Mouse (Mus musculus): ENCODE measurements around the gene Haus2. TPM values are rescaled to one million over a fixed set of nuclear protein-coding genes. Genes with fewer than 3 reads are reported as not detected.

Gene Haus2
- polyA plus RNA-seq, 1 experiment from 2014 or later: 21.9 TPM

DNA sequence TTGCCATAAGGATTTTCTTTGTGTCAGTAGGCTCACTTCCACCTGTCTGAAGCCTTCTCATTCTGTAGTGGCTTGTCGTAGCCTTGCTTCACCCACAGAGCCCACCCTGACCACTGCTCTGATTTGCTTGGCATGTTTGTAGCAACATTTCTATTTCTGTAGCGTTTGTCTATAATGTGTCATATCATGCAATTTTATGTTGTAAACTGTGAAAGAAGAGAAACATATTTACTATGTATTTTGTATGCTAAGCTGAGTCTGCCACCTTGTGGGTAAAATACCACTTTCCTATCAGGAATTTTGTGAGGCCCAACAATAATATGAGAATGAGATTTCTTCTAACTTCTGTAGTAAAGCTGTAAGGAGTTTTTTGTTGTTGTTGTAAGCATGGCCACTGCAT is 61.1 kb downstream of the Haus2 start:
- 73% methylated on average over 2 of the region's 2 CpGs for WGBS
- ATAC-seq (ENCODE audit: insufficient number of reproducible peaks, insufficient read depth, low FRiP score, low read depth): no peak

More for the DNA sequence above, 61.1 kb downstream of the Haus2 start:
- H3K9ac ChIP-seq (ENCODE audit: low read length): no peak overlapping the region
- peaks cover 25% of the 10 kb centered on the region for H3K36me3 ChIP-seq (ENCODE audit: control insufficient read depth, insufficient read depth, low read length)
- H3K4me2 ChIP-seq (ENCODE audit: low read length): no peak overlapping the region
- H3K27me3 ChIP-seq (ENCODE audit: control insufficient read depth, insufficient read depth, low read length): no peaks in the 10 kb centered on the region
- H3K9me3 ChIP-seq (ENCODE audit: control insufficient read depth, low read length): no peaks in the 10 kb centered on the region
- no peak overlapping the region for H3K27ac ChIP-seq (replicated peaks in 1 of 2; ENCODE audit: control insufficient read depth in 1 of 2, insufficient read depth in 1 of 2, low read depth in 2 of 2, low read length in 2 of 2)
- H3K4me3 ChIP-seq (ENCODE audit: control insufficient read depth in 1 of 2, insufficient read depth in 1 of 2, low read depth in 1 of 2, low read length in 2 of 2): no peak overlapping the region
- no peaks in the 10 kb centered on the region for H3K4me1 ChIP-seq (ENCODE audit: control insufficient read depth in 2 of 2, insufficient read depth in 2 of 2, low read length in 2 of 2)

Other genes with a start within 250 kb of the Haus2 start
- 9.0 and 9.8 TPM in 2 replicates for gene Ganc, start 205.5 kb upstream of the Haus2 start, polyA plus RNA-seq (2014; fragmentation: Nextera tagmentation; extraction: Ambion mirVana)
- gene Tmem87a, start 205.3 kb upstream of the Haus2 start, polyA plus RNA-seq (2014; fragmentation: Nextera tagmentation; extraction: Ambion mirVana): 7.5 and 9.9 TPM in 2 replicates
- 2.9 and 3.3 TPM in 2 replicates for gene Capn3, start 153.4 kb upstream of the Haus2 start, polyA plus RNA-seq (2014; fragmentation: Nextera tagmentation; extraction: Ambion mirVana)
- gene Zfp106, start 45.5 kb upstream of the Haus2 start, polyA plus RNA-seq (2014; fragmentation: Nextera tagmentation; extraction: Ambion mirVana): 53.0 and 56.8 TPM in 2 replicates
- 52.2 and 52.7 TPM in 2 replicates for gene Snap23, start 41.7 kb upstream of the Haus2 start, polyA plus RNA-seq (2014; fragmentation: Nextera tagmentation; extraction: Ambion mirVana)
- 22.0 and 22.9 TPM in 2 replicates for gene Lrrc57, start 137 bp downstream of the Haus2 start, polyA plus RNA-seq (2014; fragmentation: Nextera tagmentation; extraction: Ambion mirVana)
- gene Stard9, start 19.7 kb downstream of the Haus2 start, polyA plus RNA-seq (2014; fragmentation: Nextera tagmentation; extraction: Ambion mirVana): 5.7 and 6.3 TPM in 2 replicates
- 7.5 and 7.9 TPM in 2 replicates for gene Cdan1, start 240.7 kb downstream of the Haus2 start, polyA plus RNA-seq (2014; fragmentation: Nextera tagmentation; extraction: Ambion mirVana)
- gene Ttbk2, start 241.2 kb downstream of the Haus2 start, polyA plus RNA-seq (2014; fragmentation: Nextera tagmentation; extraction: Ambion mirVana): 4.1 and 4.4 TPM in 2 replicates